Mouse (Mus musculus) lung, postnatal 0 days (tissue): ENCODE results near the gene 4930558K02Rik.

ENCODE experiments used
- CTCF ChIP-seq: IDR thresholded peaks from 2 replicates; pipeline ENCODE4 v1.5.1; 2016; ENCODE audit warnings: antibody characterized with exemption, mild to moderate bottlenecking
- EP300 ChIP-seq: IDR thresholded peaks from 2 replicates; pipeline ENCODE4 v1.6.1; 2016; ENCODE audit warnings: antibody characterized with exemption, mild to moderate bottlenecking, control low read depth

- TF ChIP-seq CTCF (no peak), EP300 (no peak)
These were observed 21.2 kb downstream of the 4930558K02Rik start for GRCm38 (mm10) chr1:161957964-161958950.
